Mouse (Mus musculus): Measurements from ENCODE around the gene Gnptg. TPM values are rescaled to one million over a fixed set of nuclear protein-coding genes. Genes with fewer than 3 reads are reported as not detected.
"Not testable (repeated sequence)": the region's sequence is repeated elsewhere in the genome, so short reads cannot be mapped to it uniquely, and the experiment has no call there.

The Gnptg gene
- total and polyA plus RNA-seq, 2 experiments from 2014 or later: 91.3 to 119 TPM

- no peak for ATAC-seq
- no peaks in the 10 kb centered on the region for H3K27me3 ChIP-seq (ENCODE audit: insufficient read depth, low read length)
Observed at GRCm38 (mm10) chr17:25244239-25244638, 4.3 kb upstream of the Gnptg start.

GRCm38 (mm10) chr17:25243131-25243780, 3.3 kb upstream of the Gnptg start:
- Histone ChIP-seq H3K36me3 (ENCODE audit: insufficient read depth) (peaks cover 36% of the 10 kb centered on the region), H3K4me2 (ENCODE audit: low read depth) (no peak overlapping the region), H3K27me3 (ENCODE audit: insufficient read depth, low read length) (no peaks in the 10 kb centered on the region), H3K4me1 (ENCODE audit: insufficient read depth) (peaks cover 11% of the 10 kb centered on the region), H3K9ac (no peak overlapping the region), H3K4me3 (ENCODE audit: low read depth, low read length) (no peak overlapping the region), H3K9me3 (ENCODE audit: low read length) (no peaks in the 10 kb centered on the region), H3K27ac (ENCODE audit: low read depth, low read length) (no peak overlapping the region)
- WGBS: 88% methylated on average over 11 of the region's 11 CpGs
- DNase-seq: no peak
- TF ChIP-seq CTCF (IDR thresholded peaks at IDR 0.05; ENCODE audit: low read depth): peak; percentile 22
- ATAC-seq: no peak

More at GRCm38 (mm10) chr17:25244239-25244638, 4.3 kb upstream of the Gnptg start:
- DNase-seq: no peak
- TF ChIP-seq CTCF (IDR thresholded peaks at IDR 0.05; ENCODE audit: low read depth): no peak
- Histone ChIP-seq H3K4me1 (ENCODE audit: insufficient read depth) (peaks cover 8% of the 10 kb centered on the region), H3K27ac (ENCODE audit: low read depth, low read length) (no peak overlapping the region), H3K9ac (no peak overlapping the region), H3K9me3 (ENCODE audit: low read length) (no peaks in the 10 kb centered on the region), H3K4me2 (ENCODE audit: low read depth) (no peak overlapping the region), H3K36me3 (ENCODE audit: insufficient read depth) (peaks cover 36% of the 10 kb centered on the region), H3K4me3 (ENCODE audit: low read depth, low read length) (no peak overlapping the region)
- WGBS: 85% methylated on average over 16 of the region's 16 CpGs

- DNase-seq (no peak), ATAC-seq (no peak)
- Histone ChIP-seq H3K9ac (no peak overlapping the region), H3K36me3 (ENCODE audit: insufficient read depth) (peaks cover 32% of the 10 kb centered on the region), H3K27ac (ENCODE audit: low read depth, low read length) (no peak overlapping the region), H3K4me3 (ENCODE audit: low read depth, low read length) (no peak overlapping the region), H3K27me3 (ENCODE audit: insufficient read depth, low read length) (no peaks in the 10 kb centered on the region), H3K4me1 (ENCODE audit: insufficient read depth) (peaks cover 7% of the 10 kb centered on the region), H3K4me2 (ENCODE audit: low read depth) (no peak overlapping the region), H3K9me3 (ENCODE audit: low read length) (no peaks in the 10 kb centered on the region)
- no peak for TF ChIP-seq CTCF (IDR thresholded peaks at IDR 0.05; ENCODE audit: low read depth)
- 85% methylated on average over 9 of the region's 9 CpGs for WGBS
Observed at GRCm38 (mm10) chr17:25235635-25236034, 4.3 kb downstream of the Gnptg start.

GRCm38 (mm10) chr17:25231621-25232020, 8.3 kb downstream of the Gnptg start:
- WGBS: 96% methylated on average over 6 of the region's 11 CpGs
- peaks cover 55% of the 10 kb centered on the region for H3K36me3 ChIP-seq (ENCODE audit: insufficient read depth)
- not testable (repeated sequence) for H3K27ac ChIP-seq (ENCODE audit: low read depth, low read length); H3K9ac ChIP-seq; H3K27me3 ChIP-seq (ENCODE audit: insufficient read depth, low read length); H3K9me3 ChIP-seq (ENCODE audit: low read length); H3K4me2 ChIP-seq (ENCODE audit: low read depth); H3K4me3 ChIP-seq (ENCODE audit: low read depth, low read length); H3K4me1 ChIP-seq (ENCODE audit: insufficient read depth); DNase-seq
- ATAC-seq: peak; percentile 28; the same call in 1 of the 2 replicates

GRCm38 (mm10) chr17:25230700-25231099, 9.2 kb downstream of the Gnptg start:
- ATAC-seq: no peak
- H3K27me3 ChIP-seq (ENCODE audit: insufficient read depth, low read length): no peaks in the 10 kb centered on the region
- no peaks in the 10 kb centered on the region for H3K4me1 ChIP-seq (ENCODE audit: insufficient read depth)
- DNase-seq: no peak
- H3K36me3 ChIP-seq (ENCODE audit: insufficient read depth): peaks cover 59% of the 10 kb centered on the region
- no peak overlapping the region for H3K4me3 ChIP-seq (ENCODE audit: low read depth, low read length)
- H3K27ac ChIP-seq (ENCODE audit: low read depth, low read length): no peak overlapping the region
- 88% methylated on average over 3 of the region's 3 CpGs for WGBS
- TF ChIP-seq CTCF (IDR thresholded peaks at IDR 0.05; ENCODE audit: low read depth): no peak
- no peak overlapping the region for H3K4me2 ChIP-seq (ENCODE audit: low read depth)
- H3K9ac ChIP-seq: no peak overlapping the region
- no peaks in the 10 kb centered on the region for H3K9me3 ChIP-seq (ENCODE audit: low read length)

- H3K27me3 ChIP-seq (ENCODE audit: insufficient read depth, low read length); H3K9ac ChIP-seq; H3K27ac ChIP-seq (ENCODE audit: low read depth, low read length); H3K4me1 ChIP-seq (ENCODE audit: insufficient read depth); DNase-seq; H3K4me2 ChIP-seq (ENCODE audit: low read depth); H3K4me3 ChIP-seq (ENCODE audit: low read depth, low read length); H3K9me3 ChIP-seq (ENCODE audit: low read length): not testable (repeated sequence)
- peak; percentile 51; the same call in 1 of the 2 replicates for ATAC-seq
- peaks cover 54% of the 10 kb centered on the region for H3K36me3 ChIP-seq (ENCODE audit: insufficient read depth)
- 73% methylated on average over 15 of the region's 17 CpGs for WGBS
Observed at GRCm38 (mm10) chr17:25230014-25230655, 9.8 kb downstream of the Gnptg start.

GRCm38 (mm10) chr17:25227991-25228390, 11.9 kb downstream of the Gnptg start:
- DNase-seq: no peak
- no peaks in the 10 kb centered on the region for H3K4me1 ChIP-seq (ENCODE audit: insufficient read depth)
- 89% methylated on average over 5 of the region's 5 CpGs for WGBS
- H3K36me3 ChIP-seq (ENCODE audit: insufficient read depth): peaks cover 45% of the 10 kb centered on the region
- H3K27me3 ChIP-seq (ENCODE audit: insufficient read depth, low read length): no peaks in the 10 kb centered on the region
- no peak overlapping the region for H3K9ac ChIP-seq
- H3K4me2 ChIP-seq (ENCODE audit: low read depth): no peak overlapping the region
- no peak overlapping the region for H3K4me3 ChIP-seq (ENCODE audit: low read depth, low read length)
- H3K27ac ChIP-seq (ENCODE audit: low read depth, low read length): no peak overlapping the region
- TF ChIP-seq CTCF (IDR thresholded peaks at IDR 0.05; ENCODE audit: low read depth): no peak
- H3K9me3 ChIP-seq (ENCODE audit: low read length): no peaks in the 10 kb centered on the region
- ATAC-seq: no peak

Measured in forebrain, postnatal 0 days (tissue).